Mouse (Mus musculus): Measurements from ENCODE around the gene Msh5.

DNA sequence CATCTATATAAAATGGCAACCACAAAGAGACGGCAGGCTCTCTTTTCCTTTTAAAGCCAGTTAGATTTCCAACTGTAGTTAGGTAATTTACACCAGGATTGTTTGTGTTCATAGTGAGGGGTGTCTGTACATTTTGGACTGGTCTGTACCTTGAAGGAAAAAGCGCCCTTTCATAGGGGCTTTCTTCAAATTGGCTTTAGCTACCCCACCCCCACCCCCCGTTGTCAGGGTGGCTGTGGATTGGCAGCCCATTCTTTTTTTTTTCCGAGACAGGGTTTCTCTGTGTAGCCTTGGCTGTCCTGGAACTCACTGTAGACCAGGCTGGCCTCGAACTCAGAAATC is 49.4 kb downstream of the Msh5 start:
- TF ChIP-seq ZC3H11A (IDR thresholded peaks at IDR 0.05; ENCODE audit: borderline replicate concordance, low read depth, low read length) (no peak), CHD2 (IDR thresholded peaks at IDR 0.05; ENCODE audit: low read depth, low read length) (no peak), ZNF384 (IDR thresholded peaks at IDR 0.05; ENCODE audit: low read depth, low read length) (no peak), HCFC1 (IDR thresholded peaks at IDR 0.05; ENCODE audit: borderline replicate concordance, insufficient read depth, low read length) (no peak)
